Mouse (Mus musculus) limb, embryonic 10.5 days (tissue): ENCODE data around the gene Dpf2. TPM values are rescaled to one million over a fixed set of nuclear protein-coding genes. Genes with fewer than 3 reads are reported as not detected.

Source experiments
- DNase-seq: peaks from one replicate; pipeline ENCODE4 v3.0.0-alpha.2; 2017; ENCODE audit warnings: low spot score
- H3K27ac ChIP-seq: fragments of 300-500 bp; sonication (generic); 2 replicates; pipeline ENCODE4 v1.5.1; 2016; ENCODE audit warnings: mild to moderate bottlenecking
- H3K27me3 ChIP-seq: fragments of 300-500 bp; sonication (generic); 2 replicates; pipeline ENCODE4 v1.6.1; 2016; ENCODE audit warnings: low read depth, mild to moderate bottlenecking; ENCODE audit not compliant: poor library complexity, severe bottlenecking
- H3K36me3 ChIP-seq: fragments of 300-500 bp; sonication (generic); 2 replicates; pipeline ENCODE4 v1.6.1; 2016; ENCODE audit warnings: mild to moderate bottlenecking, moderate library complexity
- H3K4me1 ChIP-seq: fragments of 300-500 bp; sonication (generic); 2 replicates; pipeline ENCODE4 v1.6.1; 2016
- H3K4me3 ChIP-seq: fragments of 300-500 bp; sonication (generic); 2 replicates; pipeline ENCODE4 v1.5.1; 2016; ENCODE audit warnings: mild to moderate bottlenecking, moderate library complexity
- H3K9me3 ChIP-seq: fragments of 300-500 bp; sonication (generic); replicated peaks from 2 replicates; pipeline ENCODE4 v1.6.1; 2016; ENCODE audit warnings: mild to moderate bottlenecking
- WGBS: fragments of 180-500 bp; shearing (Covaris S2); methylation state at CpG from one replicate; pipeline ENCODE4 v1.1.7; 2016; 5-methylcytosine and 5-hydroxymethylcytosine counted together
- polyA plus RNA-seq: library from polyadenylated mRNA; unstranded; fragments of >200 nt; fragmentation: Nextera tagmentation; extraction: Ambion mirVana; gene quantifications from 2 replicates; pipeline ENCODE4 v1.2.1, GENCODE M21; 2016

Gene Dpf2
- polyA plus RNA-seq, result 223 and 240 TPM in 2 replicates

DNA sequence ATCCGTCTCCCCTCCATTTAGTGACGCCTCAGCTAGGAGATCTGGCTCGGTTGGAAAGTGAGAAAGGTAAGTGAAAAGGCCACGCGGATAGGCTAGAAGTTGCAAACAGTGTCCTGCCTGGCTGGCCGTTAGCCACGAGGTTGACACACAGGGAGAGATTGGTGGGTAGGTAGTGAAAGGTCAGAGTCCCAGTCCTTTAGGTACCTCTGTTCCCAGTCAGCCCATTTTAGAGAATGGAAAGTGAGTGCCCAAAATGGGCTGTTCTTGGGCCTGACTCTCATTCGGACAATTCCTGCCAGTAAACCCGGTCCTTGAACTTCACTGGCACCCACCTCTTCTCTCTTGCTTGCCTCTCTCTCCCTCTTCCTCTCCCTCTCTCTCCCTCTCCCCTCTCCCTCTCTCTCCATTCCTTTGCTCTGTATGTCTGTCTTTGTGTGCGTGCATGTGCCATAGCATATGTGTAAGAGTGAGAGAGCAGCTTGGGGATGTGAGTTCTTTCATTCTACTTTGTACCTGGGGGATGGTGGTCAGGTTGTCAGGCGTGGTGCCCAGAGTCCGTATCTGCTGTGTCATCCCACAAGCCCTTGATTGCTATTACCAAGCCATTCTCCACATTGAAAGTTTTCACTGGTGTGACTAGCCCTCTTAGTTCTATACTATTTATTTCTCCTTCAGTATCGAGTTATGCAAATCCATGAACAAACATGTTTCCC lies at the start of gene Dpf2:
Dpf2 (minus strand) TSS at position 4 of the 713 bp plus-strand sequence.
- Histone ChIP-seq H3K27ac (peak within 1 kb of the TSS; percentile 96), H3K4me1 (peaks cover 30% of the 10 kb centered on the region), H3K27me3 (no peaks in the 10 kb centered on the region), H3K4me3 (peak within 1 kb of the TSS; percentile 97), H3K9me3 (no peaks in the 10 kb centered on the region), H3K36me3 (peaks cover 35% of the 10 kb centered on the region)
- DNase-seq, result no peak
- 21% methylated on average over 13 of the region's 13 CpGs for WGBS

GRCm38 (mm10) chr19:5957371-5957770 lies 44.6 kb upstream of the Dpf2 start:
- peaks cover 91% of the 10 kb centered on the region for H3K36me3 ChIP-seq
- 87% methylated on average over 5 of the region's 5 CpGs for WGBS
- H3K27me3 ChIP-seq, result no peaks in the 10 kb centered on the region
- no peak overlapping the region for H3K27ac ChIP-seq
- DNase-seq, result no peak
- no peak overlapping the region for H3K4me3 ChIP-seq
- H3K9me3 ChIP-seq, result no peaks in the 10 kb centered on the region
- H3K4me1 ChIP-seq, result peaks cover 19% of the 10 kb centered on the region

GRCm38 (mm10) chr19:5956685-5957084 lies 43.9 kb upstream of the Dpf2 start:
- Histone ChIP-seq H3K36me3 (peaks cover 97% of the 10 kb centered on the region), H3K4me3 (no peak overlapping the region), H3K27me3 (no peaks in the 10 kb centered on the region), H3K9me3 (no peaks in the 10 kb centered on the region), H3K27ac (no peak overlapping the region), H3K4me1 (peaks cover 23% of the 10 kb centered on the region)
- WGBS, result 46% methylated on average over 3 of the region's 3 CpGs
- peak; percentile 85 for DNase-seq

DNA sequence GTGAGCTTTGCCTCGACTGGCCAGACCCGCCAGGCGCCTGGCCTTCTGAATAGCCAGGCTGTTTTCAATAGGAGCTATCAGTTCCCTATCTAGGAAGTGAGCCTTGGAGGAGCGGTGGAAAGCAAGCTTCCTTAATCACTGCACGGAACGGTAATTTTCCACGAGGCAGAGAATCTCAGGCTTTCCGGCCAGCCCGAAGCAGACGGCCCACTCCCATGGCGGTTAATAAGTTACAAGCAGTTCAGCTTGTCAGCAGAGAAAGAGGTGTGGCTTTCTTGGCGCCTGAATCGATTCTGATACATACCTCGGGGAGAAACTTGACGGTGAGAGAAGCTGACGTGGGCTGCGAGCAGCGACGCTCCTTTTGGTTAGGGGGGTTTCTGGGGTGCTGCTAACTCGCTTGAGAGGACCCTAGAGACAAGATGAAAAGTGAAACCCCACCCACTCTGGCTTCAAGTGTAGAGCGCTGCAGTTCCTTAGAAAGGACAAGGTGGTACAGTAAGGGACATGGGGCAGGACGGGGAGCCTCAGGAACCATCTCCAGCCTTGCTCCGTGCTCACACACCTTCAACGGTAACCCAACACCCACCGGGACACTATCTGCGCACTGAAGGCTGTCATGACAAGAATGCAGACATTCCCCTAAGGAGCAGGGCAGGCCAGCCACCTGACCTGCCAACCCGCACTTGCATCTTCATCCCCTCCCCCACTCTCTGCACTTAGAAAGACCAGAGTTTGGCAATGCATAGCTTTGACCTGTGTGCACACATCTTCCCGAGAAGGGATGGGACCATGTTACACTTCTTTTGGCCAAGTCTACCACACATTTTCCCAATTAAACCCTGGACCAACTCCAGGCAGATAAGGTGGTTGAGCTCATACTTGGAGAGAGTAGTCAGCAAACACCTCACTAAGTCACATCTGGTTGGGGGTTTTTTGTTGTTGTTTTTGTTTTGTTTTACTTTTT lies 43.2 kb upstream of the Dpf2 start:
- H3K27ac ChIP-seq, result no peak overlapping the region
- DNase-seq, result no peak
- H3K36me3 ChIP-seq, result peaks cover 97% of the 10 kb centered on the region
- peaks cover 18% of the 10 kb centered on the region for H3K4me1 ChIP-seq
- WGBS, result 87% methylated on average over 28 of the region's 28 CpGs
- H3K9me3 ChIP-seq, result no peaks in the 10 kb centered on the region
- no peaks in the 10 kb centered on the region for H3K27me3 ChIP-seq
- H3K4me3 ChIP-seq, result no peak overlapping the region

GRCm38 (mm10) chr19:5954936-5955335 lies 42.1 kb upstream of the Dpf2 start:
- Histone ChIP-seq H3K27me3 (no peaks in the 10 kb centered on the region), H3K9me3 (no peaks in the 10 kb centered on the region), H3K4me3 (no peak overlapping the region), H3K27ac (no peak overlapping the region), H3K4me1 (peaks cover 18% of the 10 kb centered on the region), H3K36me3 (peaks cover 97% of the 10 kb centered on the region)
- DNase-seq, result no peak
- WGBS, result 92% methylated on average over 10 of the region's 10 CpGs

- WGBS, result 81% methylated on average over 22 of the region's 22 CpGs
- peaks cover 18% of the 10 kb centered on the region for H3K4me1 ChIP-seq
- H3K4me3 ChIP-seq, result no peak overlapping the region
- H3K9me3 ChIP-seq, result no peaks in the 10 kb centered on the region
- no peak for DNase-seq
- no peaks in the 10 kb centered on the region for H3K27me3 ChIP-seq
- no peak overlapping the region for H3K27ac ChIP-seq
- peaks cover 97% of the 10 kb centered on the region for H3K36me3 ChIP-seq
Observed at GRCm38 (mm10) chr19:5954031-5954710, 41.4 kb upstream of the Dpf2 start.

DNA sequence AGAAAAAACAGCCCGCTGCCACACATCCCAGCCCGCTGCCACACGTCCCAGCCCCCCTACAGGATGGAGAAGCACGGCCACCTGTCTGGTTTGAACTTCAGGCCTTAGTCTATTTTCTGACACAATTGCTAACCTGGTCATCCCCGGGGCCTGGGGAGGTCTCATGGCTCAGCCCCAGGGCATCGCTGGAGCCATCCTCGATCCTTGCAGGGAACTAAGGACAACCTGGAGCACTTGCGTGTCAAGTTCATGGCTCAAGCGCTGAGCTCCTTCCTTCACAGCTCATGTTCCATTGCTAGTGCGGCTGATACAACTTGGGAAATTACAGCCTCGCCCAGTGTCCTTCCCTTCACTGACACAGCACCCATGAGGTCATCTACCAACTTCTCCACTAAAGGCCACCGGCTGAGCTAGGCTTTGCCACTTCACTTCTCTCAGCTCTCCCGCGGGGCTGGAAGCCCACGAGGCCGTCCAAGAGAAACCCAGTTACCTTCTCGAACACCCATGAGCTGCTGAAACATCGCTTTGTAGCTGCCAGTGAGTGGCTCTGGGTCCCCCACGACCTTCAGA lies 40.5 kb upstream of the Dpf2 start:
- WGBS, result 94% methylated on average over 19 of the region's 19 CpGs
- H3K36me3 ChIP-seq, result peaks cover 97% of the 10 kb centered on the region
- H3K9me3 ChIP-seq, result no peaks in the 10 kb centered on the region
- no peak for DNase-seq
- peaks cover 18% of the 10 kb centered on the region for H3K4me1 ChIP-seq
- H3K27ac ChIP-seq, result 0 out of 2 replicates have a peak overlapping the region, but pooled peaks have one; percentile 53
- no peak overlapping the region for H3K4me3 ChIP-seq
- H3K27me3 ChIP-seq, result no peaks in the 10 kb centered on the region

DNA sequence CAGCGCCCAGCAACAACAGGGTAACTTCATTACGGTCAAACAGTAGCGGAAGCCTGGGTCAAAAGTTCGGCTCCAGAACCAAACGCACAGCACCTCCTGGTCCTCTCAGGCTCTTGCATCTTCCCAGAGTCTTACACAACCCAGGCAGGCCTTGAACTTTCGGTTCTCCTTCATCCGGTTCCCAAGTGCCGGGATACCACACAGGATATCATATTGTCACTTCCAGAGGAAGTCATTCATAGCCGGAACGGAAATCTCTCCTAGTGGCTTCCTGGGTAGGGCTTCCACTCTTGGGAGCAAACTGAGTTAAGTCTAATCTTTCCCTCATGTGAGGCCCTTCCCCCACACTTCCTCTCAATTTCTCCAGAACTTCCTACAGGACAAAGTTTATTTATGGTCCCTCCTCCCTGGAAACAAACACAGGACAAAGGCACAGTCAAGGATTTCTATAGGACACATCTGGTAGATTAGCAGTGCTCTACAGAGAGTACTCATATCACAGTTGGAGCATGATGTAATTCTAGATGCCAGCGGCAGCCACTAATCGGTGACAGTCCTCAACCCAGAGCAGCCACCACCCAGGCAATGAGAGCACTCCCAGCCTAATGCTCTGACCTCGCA lies 39.4 kb upstream of the Dpf2 start:
- DNase-seq, result no peak
- peak overlapping the region; percentile 53 for H3K27ac ChIP-seq
- WGBS, result 88% methylated on average over 13 of the region's 13 CpGs

GRCm38 (mm10) chr19:5951631-5952030 lies 38.8 kb upstream of the Dpf2 start:
- Histone ChIP-seq H3K4me3 (no peak overlapping the region), H3K27ac (no peak overlapping the region), H3K27me3 (no peaks in the 10 kb centered on the region), H3K36me3 (peaks cover 98% of the 10 kb centered on the region), H3K9me3 (no peaks in the 10 kb centered on the region), H3K4me1 (peaks cover 18% of the 10 kb centered on the region)
- DNase-seq, result no peak
- WGBS, result 92% methylated on average over 16 of the region's 16 CpGs

More for the DNA sequence above, 39.4 kb upstream of the Dpf2 start:
- Histone ChIP-seq H3K36me3 (peaks cover 97% of the 10 kb centered on the region), H3K4me3 (no peak overlapping the region), H3K9me3 (no peaks in the 10 kb centered on the region), H3K4me1 (peaks cover 18% of the 10 kb centered on the region), H3K27me3 (no peaks in the 10 kb centered on the region)

- Histone ChIP-seq H3K27ac (no peak overlapping the region), H3K9me3 (no peaks in the 10 kb centered on the region), H3K27me3 (no peaks in the 10 kb centered on the region), H3K36me3 (peaks cover 100% of the 10 kb centered on the region), H3K4me1 (peaks cover 21% of the 10 kb centered on the region), H3K4me3 (no peak overlapping the region)
- no peak for DNase-seq
- WGBS, result 96% methylated on average over 11 of the region's 11 CpGs
Observed at GRCm38 (mm10) chr19:5950218-5950617, 37.4 kb upstream of the Dpf2 start.

DNA sequence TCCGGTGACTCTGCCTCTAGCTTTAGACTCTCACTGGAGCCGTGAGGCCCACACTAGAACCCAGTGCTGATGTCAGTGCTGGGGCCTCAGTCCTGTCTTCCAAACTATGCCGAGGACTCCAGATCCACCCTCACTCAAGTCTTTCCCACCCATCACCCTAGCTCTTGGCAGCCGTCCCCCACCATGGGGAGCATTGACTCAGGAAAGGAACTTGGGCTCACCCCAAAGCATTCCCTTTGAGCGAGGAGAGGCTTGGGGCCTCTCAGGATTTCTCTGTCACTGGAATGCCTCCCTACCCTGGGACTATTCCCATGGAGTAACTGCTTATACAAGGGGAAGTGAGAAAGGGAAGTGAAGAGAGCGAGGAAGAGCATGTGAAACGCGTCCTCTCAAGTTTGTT lies 33.1 kb upstream of the Dpf2 start:
- H3K36me3 ChIP-seq, result peaks cover 99% of the 10 kb centered on the region
- H3K4me3 ChIP-seq, result no peak overlapping the region
- no peak overlapping the region for H3K27ac ChIP-seq
- no peak for DNase-seq
- H3K4me1 ChIP-seq, result peaks cover 11% of the 10 kb centered on the region
- 89% methylated on average over 8 of the region's 8 CpGs for WGBS
- H3K9me3 ChIP-seq, result no peaks in the 10 kb centered on the region
- H3K27me3 ChIP-seq, result no peaks in the 10 kb centered on the region

GRCm38 (mm10) chr19:5945027-5945426 lies 32.2 kb upstream of the Dpf2 start:
- no peak for DNase-seq
- Histone ChIP-seq H3K4me3 (no peak overlapping the region), H3K4me1 (peaks cover 11% of the 10 kb centered on the region), H3K36me3 (peaks cover 98% of the 10 kb centered on the region), H3K27me3 (no peaks in the 10 kb centered on the region), H3K9me3 (no peaks in the 10 kb centered on the region), H3K27ac (peak overlapping the region; percentile 42; the same call in 1 of the 2 replicates)
- WGBS, result 77% methylated on average over 7 of the region's 7 CpGs
